Mouse (Mus musculus): Measurements from ENCODE around the gene Tbx20. TPM values are rescaled to one million over a fixed set of nuclear protein-coding genes. Genes with fewer than 3 reads are reported as not detected.
A peak's percentile ranks its signal among the peaks of the same experiment; 100 is the strongest.

Tbx20 gene
- polyA plus RNA-seq, 1 experiment from 2014 or later = 1.8 TPM

GRCm38 (mm10) chr9:24696405-24696778 is 77.7 kb downstream of the Tbx20 start:
- Histone ChIP-seq H3K9ac (peak overlapping the region; percentile 58), H3K4me3 (replicated peaks; ENCODE audit: low read length) (peak overlapping the region; percentile 40), H3K27me3 (ENCODE audit: control insufficient read depth, insufficient read depth, low read length) (0 out of 2 replicates have a peak, but pooled peaks cover 6% of the 10 kb centered on the region), H3K4me2 (replicated peaks) (peak overlapping the region; percentile 91), H3K4me1 (replicated peaks; ENCODE audit: control insufficient read depth, insufficient read depth, low read length) (0 out of 2 replicates have a peak, but pooled peaks cover 4% of the 10 kb centered on the region), H3K27ac (no peak overlapping the region), H3K36me3 (replicated peaks; ENCODE audit: control insufficient read depth, insufficient read depth) (no peaks in the 10 kb centered on the region), H3K9me3 (ENCODE audit: control insufficient read depth, low read length) (no peaks in the 10 kb centered on the region)
- peak; percentile 27; the same call in 1 of the 2 replicates for ATAC-seq (ENCODE audit: low FRiP score)
- 19% methylated on average over 9 of the region's 9 CpGs for WGBS
- DNase-seq (ENCODE audit: low spot score) = no peak

DNA sequence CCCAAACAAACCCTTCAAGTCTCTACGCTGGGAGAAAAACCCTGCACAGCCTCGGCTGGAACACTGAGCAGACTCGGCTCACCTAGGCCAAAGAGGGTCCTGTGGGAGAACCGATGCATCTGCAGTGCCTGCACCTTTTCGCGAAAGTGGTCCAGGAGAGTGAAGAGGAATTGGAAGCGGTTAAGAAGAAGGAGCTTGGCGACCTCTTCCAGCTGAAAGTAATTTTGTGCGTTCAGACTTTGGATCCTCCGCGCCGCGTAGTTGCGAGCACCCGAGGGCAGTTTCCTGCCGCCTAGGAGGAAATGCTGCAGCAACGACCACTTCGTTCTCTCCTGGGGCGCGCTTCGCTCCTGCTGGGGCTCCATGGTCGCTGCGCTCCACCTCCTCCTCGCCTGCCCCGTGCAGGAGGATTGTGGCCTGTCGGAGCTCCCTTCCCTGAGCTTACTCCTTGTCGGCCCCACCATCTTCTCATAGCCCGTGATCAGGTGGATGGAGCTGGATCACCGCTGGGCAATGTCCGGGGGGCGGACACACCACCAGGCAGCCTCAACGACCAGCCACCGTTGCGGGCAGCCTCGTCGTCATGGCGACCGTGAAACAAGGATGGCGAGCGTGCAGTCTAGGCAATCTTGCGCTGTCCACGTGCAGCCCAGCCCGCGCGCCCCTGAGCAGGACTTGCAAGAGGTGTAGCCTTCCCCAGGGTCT is 78.3 kb downstream of the Tbx20 start, which contains the start of gene Dpy19l2:
Dpy19l2 (minus strand) TSS at position 594 of the 705 bp plus-strand sequence.
- H3K9me3 ChIP-seq (ENCODE audit: control insufficient read depth, low read length) = no peaks in the 10 kb centered on the region
- peak within 1 kb of the TSS; percentile 40 for H3K4me3 ChIP-seq (replicated peaks; ENCODE audit: low read length)
- ATAC-seq (ENCODE audit: low FRiP score) = peak; percentile 93
- WGBS = under 1% methylated on average over 45 of the region's 45 CpGs
- no peaks in the 10 kb centered on the region for H3K36me3 ChIP-seq (replicated peaks; ENCODE audit: control insufficient read depth, insufficient read depth)
- no peak within 1 kb of the TSS for H3K27ac ChIP-seq
- peak within 1 kb of the TSS; percentile 58 for H3K9ac ChIP-seq
- H3K4me2 ChIP-seq (replicated peaks) = peak within 1 kb of the TSS; percentile 91
- peak; percentile 63 for DNase-seq (ENCODE audit: low spot score)
- 0 out of 2 replicates have a peak, but pooled peaks cover 6% of the 10 kb centered on the region for H3K27me3 ChIP-seq (ENCODE audit: control insufficient read depth, insufficient read depth, low read length)
- 0 out of 2 replicates have a peak, but pooled peaks cover 4% of the 10 kb centered on the region for H3K4me1 ChIP-seq (replicated peaks; ENCODE audit: control insufficient read depth, insufficient read depth, low read length)

Other genes with a start within 250 kb of the Tbx20 start
- not detected in 2 replicates for gene Cypt4, start 149.1 kb downstream of the Tbx20 start, polyA plus RNA-seq (2014; fragmentation: Nextera tagmentation; extraction: Ambion mirVana)
- 0.40 and 0.48 TPM in 2 replicates for gene Dpy19l2, start 78.0 kb downstream of the Tbx20 start, polyA plus RNA-seq (2014; fragmentation: Nextera tagmentation; extraction: Ambion mirVana)